Mouse (Mus musculus) frontal cortex, postnatal 36 days (tissue): ENCODE measurements around the gene Acss2.
A peak's percentile ranks its signal among the peaks of the same experiment; 100 is the strongest.

Experiments used
- DNase-seq, 2 experiments: peaks; one replicate each; pipeline ENCODE4 v3.0.0; 2022; ENCODE audit warnings: low spot score in 2 of 2

Gene Acss2

GRCm38 (mm10) chr2:155628112-155628511 is 110.4 kb downstream of the Acss2 start:
- no peak for DNase-seq

GRCm38 (mm10) chr2:155628519-155628918 is 110.8 kb downstream of the Acss2 start:
- DNase-seq, result no peak

- DNase-seq, result peak; percentile 75 to 76
Measured at GRCm38 (mm10) chr2:155629231-155629661, 111.5 kb downstream of the Acss2 start.

GRCm38 (mm10) chr2:155630153-155630552 is 112.4 kb downstream of the Acss2 start:
- no peak for DNase-seq

GRCm38 (mm10) chr2:155630590-155631416 is 113.1 kb downstream of the Acss2 start:
- DNase-seq, result no peak

GRCm38 (mm10) chr2:155632138-155632936 is 114.6 kb downstream of the Acss2 start:
- DNase-seq, result no peak

- no peak for DNase-seq
Measured at GRCm38 (mm10) chr2:155633121-155633520, 115.4 kb downstream of the Acss2 start.

GRCm38 (mm10) chr2:155633731-155634130 is 116.0 kb downstream of the Acss2 start:
- no peak for DNase-seq

- no peak for DNase-seq
Measured at GRCm38 (mm10) chr2:155634562-155634961, 116.8 kb downstream of the Acss2 start.
